Mouse (Mus musculus) spleen, adult 12 weeks (tissue): ENCODE data around the gene Kat7.

Experiments used
- DNase-seq: peaks from one replicate; pipeline ENCODE4 v3.0.0; 2022; ENCODE audit warnings: low spot score

Gene Kat7

DNA sequence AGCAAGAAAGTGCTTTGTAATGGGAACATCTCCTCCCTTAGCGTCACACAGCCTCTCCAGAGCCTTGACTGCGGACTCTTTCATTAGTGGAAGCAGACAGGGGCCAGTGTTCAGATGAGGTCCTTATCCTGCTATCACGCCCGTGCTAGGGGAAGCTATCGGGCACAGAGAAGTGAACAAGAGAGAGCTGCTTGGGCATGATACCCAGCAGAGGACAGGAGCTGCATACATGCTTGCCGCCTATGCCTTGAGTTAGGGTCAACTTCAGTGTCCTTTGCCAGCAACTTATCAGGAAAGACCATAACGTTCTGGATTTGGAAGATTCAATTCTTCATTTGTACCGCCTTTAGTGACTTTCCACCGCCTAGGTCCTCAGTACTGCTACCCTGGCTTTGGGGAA is 23.8 kb upstream of the Kat7 start:
- no peak for DNase-seq

DNA sequence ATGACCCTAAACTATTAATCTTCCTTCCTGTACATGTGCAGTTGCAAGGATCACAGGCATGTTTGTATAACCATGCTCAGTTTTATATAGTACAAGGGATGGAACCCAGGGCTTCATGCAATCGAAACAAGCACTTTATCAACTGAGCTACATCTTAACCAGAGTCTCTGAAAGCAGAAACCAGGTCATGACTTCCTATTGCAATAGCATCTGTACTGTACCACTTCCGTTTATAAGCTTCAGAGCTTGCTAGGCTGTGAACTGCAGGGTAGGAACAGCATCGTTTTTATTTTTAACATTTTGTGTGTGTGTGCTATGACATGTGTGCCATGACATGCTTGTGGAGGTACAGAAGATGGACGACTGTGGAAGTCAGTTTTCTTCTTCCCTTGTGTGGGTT is 23.2 kb upstream of the Kat7 start:
- DNase-seq, result no peak

DNA sequence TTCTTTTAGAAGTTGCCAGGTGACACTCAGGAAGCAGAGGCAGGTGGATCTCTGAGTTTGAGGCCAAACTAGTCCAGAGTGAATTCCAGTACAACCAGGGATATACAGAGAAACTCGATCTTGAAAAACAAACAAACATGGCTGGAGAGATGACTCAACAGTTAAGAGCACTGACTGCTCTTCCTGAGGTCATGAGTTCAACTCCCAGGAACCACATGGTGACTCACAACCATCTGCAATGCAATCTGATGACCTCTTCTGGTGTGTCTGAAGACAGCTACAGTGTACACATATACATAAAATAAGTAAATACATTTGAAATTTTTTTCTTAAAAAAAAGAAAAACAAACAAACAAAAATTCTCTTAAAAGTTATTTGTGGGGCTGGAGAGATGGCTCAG is 20.6 kb upstream of the Kat7 start:
- DNase-seq, result no peak

DNA sequence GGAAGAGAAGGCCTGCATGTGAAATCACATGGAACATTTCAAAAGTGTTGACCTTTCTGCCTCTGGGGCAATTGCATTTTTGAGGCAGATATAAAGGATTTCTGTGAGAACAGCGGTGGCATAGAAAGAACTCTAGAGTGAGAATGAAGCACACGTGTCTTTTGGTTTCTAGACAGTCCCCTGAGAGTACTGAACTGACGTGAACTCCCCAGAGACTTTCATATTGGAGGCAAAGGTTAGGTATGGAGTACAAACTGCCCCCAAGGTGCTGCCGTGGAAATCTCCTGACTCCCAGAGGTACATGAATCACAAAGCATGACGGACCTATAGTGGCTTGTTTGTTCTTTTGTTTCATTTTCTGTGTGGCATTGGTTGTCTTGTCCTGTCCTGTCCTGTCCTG is 18.6 kb upstream of the Kat7 start:
- DNase-seq, result peak; percentile 36

DNA sequence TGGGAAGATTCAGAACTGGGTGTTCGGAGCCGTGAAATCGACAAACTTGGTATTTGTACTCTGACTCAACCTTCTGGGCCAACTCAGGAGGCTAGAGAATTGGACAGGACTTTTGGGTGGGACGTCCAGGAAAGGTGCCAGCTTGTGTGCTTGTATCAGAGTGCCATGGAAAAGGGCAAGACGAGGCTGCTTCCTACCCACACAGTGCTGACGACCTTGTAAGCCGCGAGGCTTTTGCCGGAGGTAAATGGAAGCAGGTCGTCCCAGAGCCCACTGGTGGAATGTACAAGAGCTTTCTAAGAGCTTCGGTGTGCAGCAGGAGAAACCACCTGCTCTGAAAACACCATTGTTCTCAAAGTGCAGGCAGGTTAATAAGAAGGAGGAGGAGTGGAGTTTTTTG is 16.2 kb upstream of the Kat7 start:
- DNase-seq, result no peak

DNA sequence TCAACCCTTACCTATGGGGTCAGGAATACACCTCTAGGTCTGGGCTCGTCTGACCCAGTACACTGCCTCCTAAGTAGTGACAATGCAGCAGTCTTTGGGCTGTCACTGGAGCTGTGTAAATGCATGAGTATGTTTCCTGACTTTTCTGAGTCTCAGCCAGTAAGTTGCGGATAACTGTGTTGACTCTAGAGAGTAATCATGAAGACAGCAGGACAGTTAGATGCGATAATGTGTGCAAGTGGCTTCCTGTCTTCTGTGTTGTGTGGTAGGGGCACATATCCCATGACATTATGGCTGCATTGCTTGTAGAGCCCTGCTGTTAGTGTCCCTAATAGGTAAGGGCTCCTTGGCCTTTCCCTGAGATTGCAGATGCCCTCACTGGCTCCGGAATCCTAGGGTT is 15.8 kb upstream of the Kat7 start:
- DNase-seq, result no peak

DNA sequence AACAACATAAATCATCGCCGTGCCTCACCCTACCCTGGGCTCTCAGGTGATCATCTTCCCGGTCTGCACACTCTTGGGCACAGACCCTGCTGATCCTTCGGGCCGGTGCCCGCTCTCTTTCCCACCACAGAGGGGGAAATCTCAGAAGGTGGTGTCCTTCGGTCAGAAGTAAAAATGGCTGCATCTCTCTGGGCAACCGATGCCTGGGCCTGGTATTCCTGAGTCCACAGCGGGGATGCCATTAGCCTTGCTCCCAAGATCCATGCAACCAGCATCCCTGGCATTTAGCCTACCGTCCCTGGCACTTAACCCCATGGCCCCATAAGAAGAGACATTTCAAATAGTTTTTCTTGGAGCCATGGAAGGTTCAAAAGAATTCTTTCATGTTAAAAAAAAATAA is 14.1 kb upstream of the Kat7 start:
- no peak for DNase-seq

DNA sequence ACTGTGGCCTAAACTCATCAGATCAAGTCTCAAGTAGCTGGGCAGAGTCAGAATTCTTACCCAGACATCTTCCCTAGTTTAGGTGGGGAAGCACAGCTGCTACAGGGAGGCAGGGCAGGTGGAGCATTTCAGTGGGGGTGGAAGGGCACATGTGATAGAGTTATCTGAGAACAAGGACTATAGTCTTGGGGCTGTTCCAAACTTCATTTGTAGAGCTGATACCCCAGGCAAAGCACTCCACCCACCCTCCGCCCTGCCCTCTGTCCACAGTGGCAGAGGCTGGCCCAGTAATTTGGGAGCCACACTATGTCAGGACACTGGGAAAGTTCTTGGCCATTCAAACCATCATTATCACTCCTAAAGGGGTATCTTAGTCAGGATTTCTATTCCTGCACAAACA is 10.0 kb upstream of the Kat7 start:
- peak; percentile 49 for DNase-seq

DNA sequence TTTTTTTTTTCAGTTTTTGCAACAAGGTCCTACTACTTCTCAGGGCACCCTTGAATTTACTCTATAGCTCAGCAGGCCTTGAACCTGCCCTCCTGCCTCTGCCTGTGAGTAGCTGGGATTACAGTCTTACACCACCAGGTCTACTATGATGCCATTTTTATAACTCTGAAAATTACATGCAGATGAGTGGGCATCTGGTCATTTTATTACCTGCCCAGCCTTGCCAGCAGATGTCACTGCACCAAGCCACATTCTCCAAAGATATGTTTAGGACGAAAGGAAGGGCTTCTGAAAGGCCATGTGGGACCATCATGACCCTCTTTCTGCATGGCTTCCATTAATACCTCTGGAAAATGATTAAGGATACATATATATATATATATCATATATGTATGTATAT is 9.5 kb upstream of the Kat7 start:
- no peak for DNase-seq

DNA sequence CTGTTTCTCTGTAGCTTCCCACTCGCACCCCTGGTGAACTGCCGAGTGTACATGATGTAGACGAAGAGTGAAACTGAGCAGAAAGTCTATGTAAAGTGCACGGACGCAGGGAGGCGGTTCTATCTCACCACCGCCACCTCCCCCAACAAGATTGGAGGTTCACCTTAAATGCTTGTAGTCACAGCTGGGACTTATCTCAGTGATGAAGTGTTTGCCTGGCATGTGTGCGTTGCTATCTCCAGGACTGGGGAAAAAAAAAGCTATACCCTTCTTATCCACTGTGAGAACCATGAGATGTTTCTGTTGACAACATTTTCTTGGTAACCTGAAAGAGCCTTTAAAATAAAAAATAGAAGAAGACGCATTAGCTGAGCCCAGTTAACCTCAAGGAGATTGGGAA is 8.1 kb upstream of the Kat7 start:
- DNase-seq, result no peak

DNA sequence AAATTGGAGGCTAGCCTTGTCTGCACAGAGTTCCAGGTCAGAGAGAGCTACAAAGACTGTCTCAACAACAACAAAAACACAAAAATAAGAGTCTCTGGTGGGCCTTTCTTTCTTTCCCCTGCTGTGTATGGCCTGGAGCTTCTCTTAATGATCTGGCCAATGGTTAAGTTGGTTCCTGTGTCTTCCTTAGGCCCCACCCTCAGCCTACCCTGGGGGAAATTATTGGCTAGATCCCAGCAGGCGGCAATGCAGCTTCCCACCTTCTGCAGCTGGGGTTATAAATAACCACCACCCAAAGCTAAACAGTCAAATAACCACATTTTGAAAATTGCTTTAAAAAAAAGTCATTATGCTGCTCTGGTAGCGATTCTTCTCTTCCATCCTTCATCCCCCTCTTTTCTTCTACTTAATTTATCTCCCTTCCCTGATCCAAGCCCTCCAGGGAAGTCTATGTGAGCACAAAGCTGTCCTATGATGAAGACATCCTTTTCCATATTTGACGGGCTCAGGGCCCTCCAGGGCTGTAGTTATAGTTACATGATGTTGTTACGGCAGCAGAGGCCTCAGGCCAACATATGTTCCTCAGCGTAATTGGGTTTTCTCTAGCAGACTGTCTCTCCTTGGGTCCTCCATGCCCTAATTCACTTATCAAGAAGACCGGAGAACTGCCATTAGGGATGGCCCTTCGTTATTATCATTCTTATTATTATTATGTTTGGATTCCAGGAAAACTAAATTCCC is 5.3 kb upstream of the Kat7 start:
- no peak for DNase-seq

DNA sequence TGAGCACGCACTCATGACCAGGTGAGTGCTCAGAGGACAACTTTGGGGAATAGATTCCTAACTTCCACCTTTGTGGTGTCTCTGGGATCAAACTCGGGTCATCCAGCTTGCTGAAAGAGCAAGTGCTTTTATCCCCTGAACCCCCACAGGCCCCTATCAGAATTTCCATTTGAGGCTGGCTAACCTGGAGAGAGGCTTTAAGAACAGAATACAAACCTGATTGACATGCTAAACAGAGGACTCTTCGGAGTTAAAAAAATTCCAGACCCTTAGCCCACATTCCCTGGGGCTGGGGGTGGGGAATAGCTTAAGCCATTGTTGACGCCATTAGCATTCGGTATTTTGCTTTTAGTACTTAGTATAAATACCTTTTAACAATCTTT is 1.4 kb upstream of the Kat7 start:
- no peak for DNase-seq

DNA sequence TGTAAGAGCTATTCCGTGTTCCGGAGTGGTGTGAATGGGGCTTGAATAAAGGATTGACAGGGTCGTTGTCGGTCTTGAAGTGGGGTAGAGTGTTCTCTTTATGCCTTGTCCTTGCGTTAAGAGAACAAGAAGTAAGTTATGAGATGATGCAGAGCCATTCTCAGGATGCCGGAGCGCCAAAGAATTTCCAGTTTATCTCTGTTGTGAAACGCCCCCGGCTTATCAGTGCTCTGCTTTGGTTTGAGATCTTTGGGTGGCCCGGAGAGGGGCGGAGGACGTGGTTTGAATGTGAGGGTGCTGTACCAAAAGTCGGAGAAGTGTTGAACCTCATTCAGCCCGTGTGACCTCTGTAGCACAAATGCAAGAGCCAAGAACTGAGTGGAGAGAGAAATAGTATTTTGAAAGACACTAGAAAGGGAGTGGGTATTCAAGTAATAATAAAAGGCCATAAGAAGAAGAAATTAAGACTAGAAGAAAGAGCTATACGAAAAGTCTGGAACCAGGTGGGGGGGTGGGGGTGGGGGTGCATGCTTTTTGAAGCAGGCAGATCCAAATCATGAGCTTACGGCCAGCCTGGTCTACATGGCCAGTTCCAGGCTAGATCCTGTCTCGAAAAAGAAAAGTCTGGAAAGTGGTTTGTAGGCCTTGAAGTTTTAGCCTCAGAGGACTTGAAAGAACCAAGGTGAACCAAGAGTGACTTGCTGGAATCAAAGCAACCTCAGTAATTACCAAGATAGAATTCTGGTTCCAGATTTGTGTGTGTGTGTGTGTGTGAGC is 790 bp upstream of the Kat7 start:
- DNase-seq, result peak; percentile 23

DNA sequence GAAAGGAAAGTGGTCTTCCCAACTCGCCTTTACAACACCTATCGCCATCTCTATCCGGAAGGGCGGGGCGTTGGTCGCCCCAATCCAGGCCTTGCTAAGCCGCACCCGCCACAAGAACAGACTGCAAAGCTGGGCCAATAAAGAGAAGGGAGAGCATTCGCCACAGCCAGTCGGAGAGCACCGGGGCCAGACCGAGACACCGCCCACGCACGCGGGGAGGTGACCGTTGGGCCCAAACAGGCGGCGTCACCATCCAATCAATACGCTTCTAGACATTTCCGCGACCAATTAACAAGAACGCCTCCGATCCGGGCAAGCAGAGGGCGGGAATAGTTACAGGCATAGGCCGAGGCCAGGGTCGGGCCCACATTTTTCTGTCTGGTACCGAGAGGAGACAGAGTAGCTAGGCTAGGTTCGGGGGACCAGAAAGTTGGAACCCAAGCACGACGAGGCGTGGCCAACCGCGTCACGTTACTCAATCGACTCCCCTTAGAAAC is 488 bp downstream of the Kat7 start:
- DNase-seq, result peak; percentile 93

DNA sequence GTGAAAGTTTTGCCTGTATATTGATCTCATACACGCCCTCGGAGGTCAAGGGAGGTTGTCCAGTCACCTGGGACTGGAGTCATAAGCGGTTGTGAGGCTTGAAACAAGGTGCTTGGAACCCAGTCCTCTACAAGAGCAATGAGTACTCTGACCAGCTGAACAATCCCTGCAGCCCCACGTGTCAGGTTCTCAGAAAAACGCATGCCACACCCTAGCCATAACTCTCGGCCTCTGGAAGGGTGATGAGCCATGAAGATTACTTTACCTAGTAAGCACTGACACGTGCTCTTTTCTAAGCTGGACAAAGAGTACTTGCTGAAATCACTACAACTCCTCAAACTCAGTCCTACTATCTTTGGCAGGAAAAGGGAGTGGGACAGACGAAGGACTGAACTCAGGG is 2.5 kb downstream of the Kat7 start:
- no peak for DNase-seq

DNA sequence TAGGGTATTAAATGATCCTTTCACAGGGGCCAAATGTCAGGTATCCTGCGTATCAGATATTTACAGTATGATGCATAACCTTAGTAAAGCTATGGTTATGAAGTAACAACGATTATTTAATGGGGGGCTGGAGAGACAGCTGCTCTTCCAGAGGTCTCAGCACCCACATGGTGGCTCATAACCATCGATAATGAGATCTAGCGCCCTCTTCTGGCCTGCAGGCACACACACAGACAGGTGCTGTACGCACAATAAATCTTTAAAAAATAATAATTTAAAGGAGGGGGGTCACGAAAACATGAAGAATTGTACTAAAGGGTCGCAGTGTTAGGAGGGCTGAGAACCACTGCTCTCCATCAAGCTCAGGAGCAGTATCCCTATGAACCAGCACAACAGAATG is 4.4 kb downstream of the Kat7 start:
- DNase-seq, result no peak

DNA sequence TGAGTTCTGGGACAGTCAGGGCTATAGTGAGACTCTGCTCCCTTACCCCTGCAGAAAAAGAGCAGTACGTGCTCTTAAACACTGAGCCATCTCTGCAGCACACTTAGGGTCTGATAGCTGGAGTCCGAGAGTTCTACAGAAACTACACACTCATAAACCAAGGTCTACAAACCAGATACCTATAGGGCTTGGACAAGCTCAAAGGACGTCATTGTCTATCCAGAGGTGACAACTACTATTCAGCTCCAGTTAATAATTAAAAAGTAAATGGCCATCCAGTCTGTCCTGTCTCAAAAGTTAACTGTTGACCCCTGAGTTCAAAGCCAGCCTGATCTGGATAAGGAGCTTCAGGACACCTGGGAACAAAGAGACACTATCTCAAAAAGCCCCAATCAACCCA is 8.3 kb downstream of the Kat7 start:
- no peak for DNase-seq

DNA sequence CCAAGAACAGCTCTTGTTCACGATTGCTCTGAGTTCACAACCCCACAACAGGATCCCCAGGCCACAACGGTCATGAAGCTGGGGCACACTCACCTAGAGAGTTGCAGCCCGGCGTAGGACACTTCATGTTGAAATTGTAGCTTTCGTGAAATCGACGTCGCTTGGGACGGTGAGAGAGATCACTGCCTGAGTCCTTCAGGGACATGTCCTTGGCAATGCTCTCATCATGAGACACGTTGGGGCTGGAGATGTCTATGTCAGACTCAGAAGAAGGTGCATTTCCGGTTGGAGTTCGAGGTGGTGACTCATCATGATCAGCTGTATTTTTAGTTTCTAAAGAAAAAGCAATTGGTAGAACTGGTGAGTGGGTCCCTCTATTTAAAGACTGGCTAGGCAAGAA is 10.2 kb downstream of the Kat7 start:
- DNase-seq, result no peak

DNA sequence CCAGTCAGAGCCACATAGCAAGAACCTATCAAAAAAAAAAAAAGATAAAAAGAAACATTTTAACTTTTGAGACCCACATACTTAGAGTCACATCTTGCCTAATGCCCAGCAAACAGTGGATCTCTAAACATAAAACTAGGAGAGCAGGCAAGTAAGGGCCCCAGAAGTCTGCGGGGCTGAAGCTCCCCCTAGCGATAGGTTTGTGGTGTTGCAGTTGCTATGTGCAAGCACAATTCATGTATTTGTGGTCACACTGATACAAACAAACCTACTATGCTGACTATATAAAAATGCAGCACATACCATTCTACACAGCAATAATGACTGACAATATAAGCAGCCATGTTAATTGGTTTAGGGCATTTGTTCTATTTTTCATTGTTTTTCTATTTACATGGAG is 11.9 kb downstream of the Kat7 start:
- no peak for DNase-seq

DNA sequence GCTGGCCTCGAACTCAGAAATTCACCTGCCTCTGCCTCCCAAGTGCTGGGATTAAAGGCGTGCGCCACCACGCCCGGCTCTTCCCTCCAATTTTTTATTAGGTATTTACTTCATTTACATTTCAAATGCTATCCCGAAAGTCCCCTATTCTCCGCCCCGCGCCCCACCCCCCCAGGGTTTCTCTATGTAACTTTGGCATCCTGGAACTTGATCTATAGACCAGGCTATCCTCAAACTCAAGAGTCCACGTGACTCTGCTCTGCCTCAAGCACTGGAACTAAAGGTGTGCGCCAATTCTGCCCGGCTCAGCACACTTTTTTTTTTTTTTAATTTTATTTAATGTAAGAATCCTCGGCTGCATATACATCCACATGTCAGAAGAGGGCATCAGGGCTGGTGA is 14.3 kb downstream of the Kat7 start:
- no peak for DNase-seq

DNA sequence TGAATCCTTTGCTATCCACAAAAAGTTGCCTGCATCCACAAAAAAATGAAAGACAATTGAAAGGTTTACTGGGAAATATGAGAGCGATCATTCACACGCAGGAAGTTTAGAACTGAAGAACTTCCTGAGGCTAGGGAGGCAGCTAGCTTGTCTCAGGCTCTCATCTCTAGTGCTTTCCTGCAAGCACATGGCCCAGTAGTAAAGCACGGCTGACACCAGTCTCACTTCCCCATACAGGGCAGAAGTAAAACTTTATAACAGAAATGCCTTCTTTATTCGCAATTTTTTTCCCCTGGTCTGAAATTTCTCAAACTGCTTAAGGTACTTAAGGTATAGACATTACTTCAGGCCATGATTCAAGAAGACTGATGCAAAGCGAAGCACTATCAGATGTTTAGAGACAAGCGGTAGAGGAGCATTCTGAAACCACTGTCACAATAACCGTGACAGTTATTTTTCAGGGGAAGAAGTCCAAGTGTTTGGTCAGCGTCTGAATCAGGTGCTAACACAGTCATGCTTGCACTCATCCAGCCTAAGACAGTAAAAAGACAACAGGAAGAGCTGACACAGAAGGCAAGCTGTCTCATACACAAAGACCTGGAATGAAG is 16.9 kb downstream of the Kat7 start:
- no peak for DNase-seq

DNA sequence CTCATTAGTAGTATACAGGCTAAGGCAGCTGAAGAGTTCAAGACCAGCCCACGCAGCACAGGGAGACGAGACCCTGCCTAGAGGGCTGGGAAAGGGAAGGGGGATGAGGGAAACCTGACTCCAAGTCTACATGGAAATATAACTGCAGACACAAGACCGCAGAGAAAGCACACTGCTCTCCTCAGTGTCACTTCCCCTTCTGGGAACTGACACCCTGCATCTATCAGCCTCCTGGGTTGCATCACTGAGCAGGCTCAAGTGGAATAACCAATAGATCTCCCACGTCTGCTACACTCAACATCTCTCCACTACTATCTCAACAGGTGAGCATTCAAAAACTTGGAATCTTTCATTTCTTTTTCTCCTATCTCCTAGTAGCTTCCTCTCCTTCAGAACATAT is 18.0 kb downstream of the Kat7 start:
- no peak for DNase-seq

DNA sequence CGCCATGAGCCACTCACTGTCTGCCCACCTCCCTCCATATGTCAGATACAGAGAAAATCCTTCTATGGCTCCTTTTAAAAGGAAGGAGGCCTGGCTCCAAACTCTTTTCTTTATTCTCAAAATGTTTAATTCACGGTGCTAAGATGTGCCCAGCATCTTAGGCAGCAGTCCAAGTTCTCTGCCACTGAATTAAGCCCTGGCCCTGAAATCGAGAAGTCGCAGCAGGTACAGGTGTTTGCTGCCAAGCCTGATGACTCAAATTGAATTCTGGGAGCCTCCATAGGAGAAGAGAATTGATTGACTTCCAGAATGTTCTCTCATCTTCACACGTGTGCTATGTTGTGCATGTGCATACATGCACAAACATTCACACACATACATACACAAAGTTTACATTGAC is 27.7 kb downstream of the Kat7 start:
- no peak for DNase-seq
